Mouse (Mus musculus): ENCODE data around the gene Bag5.
"Not testable (repeated sequence)": the region's sequence is repeated elsewhere in the genome, so short reads cannot be mapped to it uniquely, and the experiment has no call there.

The Bag5 gene

DNA sequence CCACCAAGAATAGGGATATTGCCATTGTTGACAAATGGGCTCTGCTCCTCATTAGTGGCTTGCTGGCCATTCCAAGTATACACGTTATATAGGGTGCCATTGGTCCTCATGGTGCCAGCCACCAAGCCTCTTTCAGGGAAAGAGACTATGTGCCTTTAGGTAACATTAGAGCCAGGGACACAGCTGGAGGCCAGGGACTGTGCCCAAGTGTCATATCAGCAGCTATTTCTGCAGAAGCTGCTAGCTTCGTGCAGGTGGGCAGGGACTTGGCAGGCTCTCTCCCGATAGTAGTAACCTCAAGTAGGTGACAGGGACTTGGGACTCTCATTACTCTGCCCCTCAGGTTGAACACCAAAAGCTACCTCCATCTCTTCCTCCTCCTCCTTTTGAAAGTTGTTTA, 21.9 kb upstream of the Bag5 start:
- DNase-seq (ENCODE audit: low read depth) = no peak

DNA sequence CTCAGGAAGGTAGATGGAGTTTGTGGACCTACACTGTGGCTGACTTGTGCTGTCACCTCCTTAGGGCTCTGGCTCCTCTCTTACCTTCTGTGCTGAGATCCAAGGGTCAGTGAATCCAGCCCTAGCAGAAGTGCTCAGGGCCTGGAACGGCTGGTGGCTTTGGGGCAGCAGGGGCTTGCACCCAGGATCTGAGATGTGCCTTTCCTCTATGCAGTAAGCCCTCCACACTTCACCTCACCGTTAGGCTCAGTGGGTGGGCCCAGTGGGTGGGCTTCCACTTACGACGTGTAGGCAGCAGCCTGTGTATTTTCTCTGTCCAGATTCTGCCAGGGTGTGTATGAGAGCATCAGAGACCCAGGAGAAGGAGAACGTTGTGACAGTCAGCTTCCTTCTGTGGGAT, 19.9 kb upstream of the Bag5 start:
- DNase-seq (ENCODE audit: low read depth) = no peak

DNA sequence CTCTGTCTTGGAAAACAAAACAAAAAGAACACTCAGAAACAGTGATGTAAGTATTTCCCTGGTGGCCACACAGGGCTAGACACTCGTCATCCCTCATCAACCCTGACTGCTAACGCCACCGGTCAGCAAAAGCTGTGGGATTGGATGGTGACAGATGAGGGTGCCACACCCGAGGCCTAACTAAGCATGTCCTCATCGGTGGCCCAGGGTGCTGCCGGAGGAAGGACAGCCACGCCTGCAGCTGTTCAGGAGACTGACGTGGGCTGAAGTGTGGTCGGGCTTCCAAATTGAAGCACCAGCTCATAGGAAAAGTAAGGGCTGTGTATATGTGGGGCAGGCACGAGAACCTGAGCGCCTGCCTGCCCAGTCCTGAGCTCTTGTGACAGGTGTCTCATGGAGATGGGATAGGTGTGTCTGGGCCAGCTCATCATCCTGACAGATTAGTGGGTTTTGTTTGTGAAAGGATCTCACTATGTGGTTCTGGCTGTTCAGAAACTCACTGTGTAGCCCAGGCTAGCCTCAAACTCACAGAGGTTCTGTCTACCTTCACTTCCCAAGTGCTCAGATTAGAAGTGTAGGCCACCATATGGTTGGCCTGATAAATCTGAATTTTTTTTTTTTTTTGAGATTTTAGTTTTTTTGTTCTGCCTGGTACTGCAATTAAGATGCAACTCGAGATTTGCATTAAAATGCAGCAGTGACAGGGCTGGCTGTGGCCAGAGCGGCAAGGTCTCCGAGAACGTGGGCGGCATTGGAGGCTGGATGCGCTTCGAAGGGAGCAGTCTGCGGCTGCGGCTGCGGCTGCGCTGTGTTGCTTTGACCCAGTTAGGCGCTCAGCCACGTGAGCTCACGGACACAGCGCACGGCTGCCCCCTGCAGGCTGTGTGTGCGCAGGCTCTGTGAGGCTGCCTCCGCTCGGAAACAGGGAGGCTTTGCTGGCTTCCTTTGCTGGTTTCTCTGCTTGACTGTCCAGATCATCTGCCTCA, 19.1 kb upstream of the Bag5 start:
- peak; percentile 82 for DNase-seq (ENCODE audit: low read depth)

DNA sequence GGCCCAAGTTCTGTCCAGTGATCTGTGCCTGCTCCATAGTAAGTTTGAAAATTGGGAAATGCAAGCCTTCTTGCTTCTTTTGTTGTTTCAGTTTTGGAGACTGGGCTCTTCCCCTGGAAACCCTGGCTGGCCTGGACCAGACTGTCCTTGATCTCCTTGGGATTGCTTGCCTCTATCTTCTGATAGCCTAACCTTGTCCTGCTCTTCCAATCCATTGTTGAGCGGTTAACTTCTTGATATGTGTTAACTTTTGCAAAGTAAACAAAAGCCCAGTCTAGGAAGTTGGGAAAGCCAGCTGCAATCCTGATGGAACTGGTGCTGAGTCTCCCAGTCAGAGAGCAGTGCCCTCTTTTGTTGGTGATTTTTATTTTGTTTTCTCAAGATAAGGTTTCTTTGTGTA, 14.9 kb upstream of the Bag5 start:
- no peak for DNase-seq (ENCODE audit: low read depth)

DNA sequence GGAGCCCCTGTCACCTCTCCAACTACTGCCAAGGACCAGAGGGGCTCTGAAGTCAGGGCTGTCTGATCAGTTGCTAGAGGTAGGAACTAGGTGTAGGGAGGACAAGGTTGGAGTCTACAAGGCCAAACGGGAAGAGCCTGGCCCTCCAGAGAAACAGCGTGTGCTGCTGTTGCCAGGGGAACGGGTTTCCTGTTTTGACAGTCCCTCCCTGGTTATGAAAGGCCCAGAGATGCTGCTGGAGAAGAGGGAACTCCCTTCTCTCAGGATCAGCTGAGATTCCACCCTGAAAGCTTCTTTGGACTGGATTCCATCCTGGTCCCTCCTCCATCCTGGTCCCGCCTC, 13.0 kb upstream of the Bag5 start:
- no peak for DNase-seq (ENCODE audit: low read depth)

DNA sequence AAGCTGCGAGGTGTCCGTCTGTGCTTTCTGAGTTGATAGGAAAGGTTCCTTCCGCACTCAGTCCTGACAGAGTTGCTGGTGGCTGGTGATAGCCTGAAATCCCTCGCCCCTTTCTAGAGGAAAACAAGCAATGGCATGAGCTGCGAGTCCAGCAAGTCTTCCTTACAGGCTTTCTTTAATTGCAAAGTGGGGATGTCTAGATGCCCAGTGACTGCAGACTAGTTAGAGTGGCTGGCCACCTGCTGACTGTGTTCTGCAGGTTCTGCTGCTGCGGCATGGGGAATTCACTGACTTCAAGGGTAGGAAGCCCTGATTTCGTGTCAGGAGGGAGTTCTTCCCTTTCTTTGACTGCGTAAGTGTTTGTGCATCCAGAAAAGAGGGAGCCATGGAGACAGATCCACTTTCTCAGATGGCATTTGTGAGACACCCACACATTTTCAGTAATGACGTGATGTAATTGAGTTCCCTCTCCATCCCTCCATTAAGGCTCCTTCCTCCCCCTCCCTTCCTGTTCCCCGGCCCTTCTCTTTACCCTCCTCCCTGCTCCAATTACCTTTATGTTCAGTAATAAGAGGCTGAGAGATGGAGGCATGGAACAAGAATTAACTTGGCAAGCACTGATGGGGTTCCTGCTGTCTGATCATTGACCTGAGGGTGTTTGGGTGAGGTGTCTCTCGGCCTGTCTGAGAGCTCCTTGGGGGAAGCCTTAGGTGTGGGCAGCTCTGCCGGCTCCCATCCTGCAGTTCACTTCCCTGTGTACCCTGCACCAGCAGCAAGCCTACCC, 12.5 kb upstream of the Bag5 start:
- DNase-seq (ENCODE audit: low read depth) = no peak

DNA sequence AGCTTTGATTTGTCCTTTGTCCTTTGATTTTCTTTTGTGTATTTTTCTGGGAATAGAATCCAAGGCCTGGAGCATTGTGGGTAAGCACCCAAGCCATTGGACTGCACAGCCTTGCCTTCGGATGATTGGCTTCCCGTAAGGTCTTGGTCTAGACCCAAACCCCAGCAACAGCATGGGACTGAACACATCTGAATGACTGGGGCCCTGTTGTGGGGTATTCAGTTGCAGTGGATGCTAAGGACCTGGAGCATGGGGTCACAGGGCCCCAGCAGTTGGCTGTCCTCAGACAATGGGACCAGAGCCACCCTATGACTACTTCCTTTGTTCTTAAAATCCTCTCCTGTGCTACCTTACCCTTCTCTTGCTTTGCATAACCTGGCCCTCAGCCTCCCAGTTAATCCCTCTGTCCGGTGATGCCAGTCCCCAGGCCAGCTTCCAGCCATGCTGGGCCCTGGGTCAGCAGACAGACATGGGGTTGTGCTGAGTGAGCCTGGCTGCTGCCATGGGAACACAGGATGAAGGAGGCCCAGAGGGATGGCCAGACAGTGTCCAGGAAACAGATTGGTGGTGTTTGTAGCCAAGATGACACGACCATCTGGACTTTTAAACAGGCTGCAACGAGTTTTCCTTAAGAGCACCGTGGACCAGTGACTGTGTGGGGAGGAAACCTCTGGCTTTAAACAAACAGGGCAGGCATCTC, 11.7 kb upstream of the Bag5 start:
- DNase-seq (ENCODE audit: low read depth) = no peak

DNA sequence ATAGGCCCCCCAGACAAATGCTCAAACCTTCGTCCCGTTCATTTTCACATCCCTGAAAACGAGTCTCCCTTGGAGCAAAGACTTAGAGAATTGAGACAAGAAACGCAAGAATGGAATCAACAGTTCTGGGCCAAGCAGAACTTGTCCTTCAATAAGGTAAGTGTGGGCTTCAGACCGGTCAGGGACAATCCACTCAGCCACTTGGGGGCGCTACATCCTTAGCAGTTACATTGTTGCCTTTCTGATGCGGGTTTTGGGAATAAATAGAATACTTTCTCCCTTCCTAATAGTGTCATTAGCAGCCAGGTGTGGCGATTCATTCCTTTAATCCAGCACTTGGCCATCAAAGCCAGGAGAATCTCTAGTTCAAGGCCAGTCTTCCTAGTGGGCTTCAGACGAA, 9.6 kb upstream of the Bag5 start:
- no peak for DNase-seq (ENCODE audit: low read depth)

DNA sequence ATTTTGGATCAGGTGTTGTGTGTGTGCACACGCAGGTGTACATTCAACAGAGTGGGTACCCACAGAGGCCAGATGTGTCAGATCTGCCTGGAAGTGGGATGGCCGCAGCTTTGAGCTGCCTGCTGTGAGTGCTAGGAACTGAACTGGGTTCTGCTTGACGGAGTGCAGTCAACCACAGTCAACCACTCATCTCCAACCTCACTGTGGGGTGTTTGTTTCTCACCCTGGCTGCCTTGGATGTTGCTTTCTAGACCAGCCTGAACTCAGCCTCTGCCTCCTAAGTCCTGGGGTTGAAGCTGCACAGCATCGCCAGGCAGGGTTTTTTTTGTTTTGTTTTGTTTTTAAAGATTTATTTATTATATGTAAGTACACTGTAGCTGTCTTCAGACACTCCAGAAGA, 7.2 kb upstream of the Bag5 start:
- DNase-seq (ENCODE audit: low read depth) = no peak

DNA sequence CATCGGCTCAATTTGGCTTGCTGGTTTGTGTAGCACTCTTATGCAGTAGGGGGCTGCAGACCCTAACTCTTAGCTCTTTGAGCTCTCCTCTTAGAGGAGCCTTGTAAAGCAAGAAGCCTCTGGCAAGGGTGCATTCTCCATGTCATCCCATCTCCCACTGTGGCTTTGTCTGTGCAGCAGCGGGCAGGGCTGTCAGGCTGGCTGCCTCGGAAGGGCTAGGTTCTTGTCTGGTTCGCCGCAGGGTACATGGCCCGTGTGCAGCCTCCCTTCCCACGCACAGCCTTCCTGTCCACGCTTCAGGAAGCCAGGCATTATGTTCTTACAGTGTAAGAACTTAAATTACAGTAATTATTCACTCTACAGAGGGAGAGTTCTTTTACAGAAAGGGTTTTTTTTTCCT, 5.6 kb upstream of the Bag5 start:
- DNase-seq (ENCODE audit: low read depth) = no peak

DNA sequence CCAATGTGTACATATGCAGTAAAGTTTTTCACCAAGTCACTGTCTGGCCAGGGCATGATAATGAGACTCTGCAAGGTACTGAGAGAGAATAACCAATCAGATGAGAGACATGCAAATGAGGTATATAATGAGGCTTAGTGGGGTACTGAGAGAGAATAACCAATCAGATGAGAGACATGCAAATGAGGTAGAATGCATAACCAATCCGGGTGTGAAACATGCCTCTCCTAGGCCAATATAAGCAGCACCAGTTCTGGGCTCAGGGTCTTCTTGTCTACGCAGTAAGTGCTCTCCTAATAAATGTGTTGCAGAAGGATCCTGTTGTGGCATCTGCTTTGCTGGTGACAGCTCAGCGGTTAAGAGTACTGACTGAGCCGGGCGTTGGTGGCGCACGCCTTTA, 3.4 kb upstream of the Bag5 start:
- no peak for DNase-seq (ENCODE audit: low read depth)

DNA sequence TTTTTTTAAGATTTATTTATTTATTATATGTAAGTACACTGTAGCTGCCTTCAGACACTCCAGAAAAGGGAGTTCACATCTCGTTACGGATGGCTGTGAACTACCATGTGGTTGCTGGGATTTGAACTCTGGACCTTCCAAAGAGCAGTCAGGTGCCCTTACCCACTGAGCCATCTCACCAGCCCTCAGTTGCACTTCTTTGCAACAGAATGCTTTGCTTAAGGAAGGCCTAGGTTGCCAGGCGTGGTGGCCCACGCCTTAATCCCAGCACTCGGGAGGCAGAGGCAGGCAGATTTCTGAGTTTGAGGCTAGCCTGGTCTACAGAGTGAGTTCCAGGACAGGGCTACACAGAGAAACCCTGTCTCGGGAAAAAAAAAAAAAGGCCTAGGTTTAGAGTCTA, 823 bp upstream of the Bag5 start:
- DNase-seq (ENCODE audit: low read depth) = not testable (repeated sequence)

DNA sequence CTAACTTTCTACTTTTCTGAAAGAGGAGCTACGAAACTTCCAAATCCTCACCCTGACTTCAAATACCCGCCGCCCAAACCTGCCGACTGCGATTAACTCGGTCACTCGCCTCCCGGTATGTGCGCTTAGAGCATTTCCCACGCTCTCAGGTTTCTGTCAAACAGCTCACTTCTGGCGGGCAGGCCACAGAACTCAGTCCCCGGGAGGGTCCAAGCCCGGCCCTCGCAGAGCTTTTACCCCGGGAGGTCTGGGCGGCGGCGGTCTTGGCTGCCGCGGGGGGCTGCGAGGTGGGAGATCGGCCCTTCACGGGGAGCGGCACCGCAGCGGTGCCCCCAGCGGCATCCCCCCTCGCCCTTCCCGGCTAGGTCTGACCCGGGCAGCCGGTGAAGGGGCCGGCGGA, 581 bp downstream of the Bag5 start:
- no peak for DNase-seq (ENCODE audit: low read depth)

DNA sequence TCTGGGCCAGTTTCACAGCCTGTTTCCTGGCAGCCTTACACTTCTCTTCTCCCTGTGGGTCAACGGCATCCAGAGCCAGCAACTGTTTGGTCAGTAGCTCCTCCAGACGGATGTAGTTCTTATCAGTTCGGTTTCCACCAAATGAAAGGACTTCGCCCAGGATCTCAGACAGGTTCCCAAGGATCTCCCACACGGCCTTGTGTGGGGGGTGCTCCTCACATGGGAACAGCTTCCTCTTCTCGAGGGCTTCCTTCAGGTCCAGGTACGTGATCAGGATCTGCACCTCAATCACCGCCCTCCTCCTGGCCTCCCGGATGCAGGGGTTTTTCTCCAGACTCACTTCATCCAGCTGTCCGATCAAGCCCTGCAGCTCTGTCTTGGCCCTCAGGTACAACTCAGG, 3.0 kb downstream of the Bag5 start:
- DNase-seq (ENCODE audit: low read depth) = no peak

DNA sequence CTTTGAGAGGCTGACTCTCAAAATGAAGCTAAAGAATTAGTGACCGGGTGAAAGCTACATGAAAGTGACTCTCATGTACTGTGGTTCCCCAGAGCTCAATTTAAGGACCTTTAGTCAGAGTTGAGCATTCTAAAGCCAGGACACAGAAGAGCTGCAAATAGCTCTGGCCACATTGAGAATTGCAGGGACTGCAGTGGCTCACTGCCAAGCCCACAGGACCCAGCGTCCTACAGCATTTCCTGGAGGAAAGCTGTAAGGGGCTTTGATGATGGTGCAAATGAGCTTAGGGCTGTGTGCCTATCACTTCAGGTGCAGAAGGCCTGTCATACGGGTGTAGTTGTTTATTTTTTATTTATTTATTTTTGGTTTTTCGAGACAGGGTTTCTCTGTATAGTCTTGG, 4.9 kb downstream of the Bag5 start:
- DNase-seq (ENCODE audit: low read depth) = no peak

DNA sequence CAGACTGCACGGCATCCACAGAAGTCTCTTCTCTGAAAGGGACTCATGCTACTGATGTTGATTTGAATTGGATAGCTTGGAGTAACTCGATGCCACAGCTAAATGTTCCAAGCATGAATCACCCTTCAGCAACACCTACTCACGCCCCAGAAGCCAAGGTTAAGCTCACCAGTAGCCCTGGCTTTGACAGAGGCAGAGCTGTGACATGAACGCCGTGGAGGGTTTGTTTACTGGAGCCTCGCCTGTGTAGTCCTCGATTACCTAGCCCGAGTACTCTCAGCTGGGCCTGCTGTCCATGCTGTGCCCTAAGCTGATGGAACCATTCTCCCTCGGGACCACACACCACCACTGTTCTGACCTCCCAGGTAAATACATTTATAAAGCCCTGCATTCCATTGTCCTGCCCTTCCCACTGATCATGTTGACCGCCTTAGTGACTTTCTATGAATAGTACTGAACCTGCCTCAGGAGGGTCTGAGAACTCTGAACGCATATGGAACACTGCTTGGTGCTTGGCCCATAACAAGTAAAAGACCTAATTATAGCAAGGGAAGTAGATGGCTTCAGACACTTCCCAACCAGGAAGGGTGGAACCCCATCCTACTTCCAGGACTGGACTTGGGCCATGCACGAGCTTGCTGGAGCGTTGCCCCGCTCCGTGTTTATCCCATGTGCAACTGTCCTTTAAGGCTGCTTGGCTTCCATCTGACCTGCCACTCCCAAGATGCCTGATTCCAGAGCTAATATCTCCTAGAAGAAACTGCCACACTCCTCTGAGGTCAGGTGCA, 7.7 kb downstream of the Bag5 start:
- no peak for DNase-seq (ENCODE audit: low read depth)

DNA sequence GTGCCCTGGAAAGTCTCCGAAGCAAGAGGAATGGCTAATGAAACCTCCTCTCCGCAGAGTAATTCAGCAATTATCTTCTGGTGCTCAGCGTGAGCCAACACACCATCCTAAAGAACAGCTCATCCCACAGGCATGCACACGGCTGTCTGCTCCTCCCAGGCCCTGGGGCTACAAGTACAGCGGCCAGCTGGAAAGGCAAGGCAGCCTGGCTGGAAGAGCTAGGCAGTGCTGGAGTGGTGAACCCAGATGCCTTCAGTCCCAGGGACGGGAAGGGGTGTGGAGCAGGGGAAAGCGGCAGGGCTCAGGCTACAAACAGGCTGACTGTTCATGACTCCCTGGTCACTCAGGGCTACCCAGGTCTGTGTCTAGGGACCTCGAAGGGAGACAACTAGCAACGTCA, 8.4 kb downstream of the Bag5 start:
- DNase-seq (ENCODE audit: low read depth) = no peak

DNA sequence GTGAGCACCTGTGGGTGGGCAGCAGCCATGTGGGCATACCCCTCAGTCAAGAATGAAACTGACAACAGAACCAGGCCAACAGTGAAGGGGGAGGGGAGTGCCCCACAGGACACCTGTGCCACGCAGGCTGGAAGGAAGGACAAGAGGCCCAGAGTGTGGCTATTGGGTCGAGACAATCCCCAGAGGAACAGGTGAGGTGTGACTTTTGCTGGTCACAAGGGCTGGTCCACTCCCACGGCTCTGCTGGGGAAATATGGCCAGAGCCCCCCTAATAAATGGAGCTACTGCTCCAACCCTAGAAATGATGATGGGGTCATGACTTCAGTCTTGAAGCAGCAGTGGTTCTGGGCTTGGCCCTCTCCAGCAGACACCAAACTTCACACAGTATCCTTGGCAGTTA, 9.8 kb downstream of the Bag5 start:
- no peak for DNase-seq (ENCODE audit: low read depth)

DNA sequence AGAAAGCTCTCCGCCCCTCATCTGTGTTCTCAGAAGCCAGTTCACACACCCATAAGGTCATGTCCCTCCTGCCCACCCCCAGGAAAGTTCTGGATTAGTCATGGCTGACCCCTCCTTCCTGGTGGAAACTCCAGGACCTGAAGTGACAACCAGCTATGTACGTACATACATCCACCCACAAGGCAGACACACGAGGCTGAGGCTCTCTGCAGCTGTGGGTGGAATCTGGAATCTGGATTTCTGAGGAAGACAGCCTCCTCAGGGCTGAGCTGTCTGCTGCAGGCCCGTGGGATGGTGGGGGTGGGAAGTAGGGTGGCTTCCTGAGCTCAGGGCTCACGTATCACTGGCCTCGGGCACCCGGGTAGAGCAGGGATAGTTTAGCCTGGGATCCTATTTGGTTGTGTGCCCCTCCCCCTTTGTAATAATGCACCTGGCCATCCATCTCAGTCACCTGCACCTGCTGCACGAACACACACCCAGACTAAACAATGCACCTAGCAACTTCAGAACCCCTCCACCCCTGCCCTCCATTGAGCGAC, 12.1 kb downstream of the Bag5 start:
- no peak for DNase-seq (ENCODE audit: low read depth)

DNA sequence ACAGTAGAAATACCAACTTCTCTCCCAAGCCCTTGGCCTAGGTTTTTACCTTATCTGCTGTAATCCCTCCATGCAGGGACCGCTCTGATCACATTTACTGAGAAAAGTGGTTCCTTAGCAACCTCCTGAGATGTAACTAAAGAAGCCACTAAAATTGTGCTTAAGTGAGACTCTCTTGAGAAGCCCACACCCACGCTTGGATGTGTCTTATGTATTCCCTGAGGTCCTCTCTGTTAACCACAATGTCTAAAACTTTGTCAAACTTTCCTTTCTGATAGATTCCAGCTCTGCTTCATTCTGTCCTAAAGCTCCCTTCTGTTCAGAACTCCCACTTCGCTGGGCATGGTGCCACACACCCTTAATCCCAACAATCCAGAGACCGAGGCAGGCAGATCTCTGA, 13.5 kb downstream of the Bag5 start:
- no peak for DNase-seq (ENCODE audit: low read depth)

DNA sequence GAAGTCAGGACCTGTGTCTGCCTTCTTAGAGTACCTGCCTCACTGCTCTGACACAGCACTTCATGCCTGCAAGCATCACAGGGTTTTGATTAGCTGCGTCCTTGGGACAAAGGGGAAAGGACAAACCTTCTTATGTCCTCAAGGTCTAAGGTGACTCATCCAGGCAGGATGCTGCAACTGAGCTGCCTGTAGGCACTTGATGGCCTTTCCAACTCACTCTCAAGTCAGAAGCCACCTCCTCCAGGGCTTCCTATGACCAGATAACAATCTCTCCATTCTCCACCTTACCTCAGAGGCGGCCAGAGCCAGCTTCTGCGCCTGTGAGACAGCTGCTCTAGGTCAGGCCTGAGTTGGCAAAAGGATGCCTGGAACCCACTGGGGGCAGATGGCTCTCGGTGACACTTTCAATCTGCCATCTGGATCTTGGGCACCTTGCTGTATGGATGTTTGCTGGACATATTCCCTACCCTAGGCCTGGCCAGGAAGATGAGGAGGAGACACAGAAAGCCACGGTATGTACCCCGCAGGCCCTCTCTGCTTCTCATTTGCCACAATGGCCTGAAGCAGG, 14.6 kb downstream of the Bag5 start:
- DNase-seq (ENCODE audit: low read depth) = no peak
